Comparison of ENCODE assay signal across 20 mouse cellular contexts in genomic region chr8:122014606-122015005, GRCm38 (mm10).
DNase-seq lines count a peak whose midpoint lies in the region; ATAC-seq lines count a peak whose summit lies in the region.
"Had no signal": no experiment of that assay in that cellular context is flagged by ENCODE, and none has a peak within 500 bp of the region (broad histone marks: within the 10 kb centered on the region; RNA-seq: fewer than 3 reads in every experiment).

No protein-coding gene starts in this region.

- no peak overlapping the region for H3K9ac ChIP-seq in heart, embryonic 12.5 days
- H3K9ac ChIP-seq in midbrain, embryonic 13.5 days (replicated peaks) = no peak overlapping the region
- H3K9ac ChIP-seq: heart, embryonic 13.5 days; hindbrain, embryonic 12.5 days; intestine, embryonic 15.5 days had no signal

- peaks cover 47% of the 10 kb centered on the region for H3K36me3 ChIP-seq in heart, embryonic 10.5 days
- H3K36me3 ChIP-seq in heart, embryonic 12.5 days = peaks cover 38% of the 10 kb centered on the region
- H3K36me3 ChIP-seq in midbrain, embryonic 10.5 days = peaks cover 92% of the 10 kb centered on the region
- peaks cover 58% of the 10 kb centered on the region for H3K36me3 ChIP-seq in midbrain, embryonic 13.5 days

- ATAC-seq in heart, embryonic 12.5 days (ENCODE audit: insufficient number of reproducible peaks, low FRiP score) = no peak
- no peak for ATAC-seq in midbrain, embryonic 13.5 days
- ATAC-seq: forebrain, embryonic 14.5 days; hindbrain, embryonic 16.5 days; intestine, embryonic 15.5 days had no signal

- H3K4me1 ChIP-seq in heart, embryonic 10.5 days = peaks cover 77% of the 10 kb centered on the region
- H3K4me1 ChIP-seq in heart, embryonic 12.5 days (replicated peaks) = peaks cover 74% of the 10 kb centered on the region
- peaks cover 18% of the 10 kb centered on the region for H3K4me1 ChIP-seq in midbrain, embryonic 10.5 days
- no peaks in the 10 kb centered on the region for H3K4me1 ChIP-seq in midbrain, embryonic 13.5 days (replicated peaks)

- no peaks in the 10 kb centered on the region for H3K27me3 ChIP-seq in heart, embryonic 10.5 days (ENCODE audit: insufficient read depth, poor library complexity, severe bottlenecking)
- H3K27me3 ChIP-seq in heart, embryonic 12.5 days (replicated peaks) = no peaks in the 10 kb centered on the region
- no peaks in the 10 kb centered on the region for H3K27me3 ChIP-seq in midbrain, embryonic 10.5 days (ENCODE audit: low read depth, poor library complexity, severe bottlenecking)
- H3K27me3 ChIP-seq in midbrain, embryonic 13.5 days = no peaks in the 10 kb centered on the region
- H3K27me3 ChIP-seq: CH12.LX; heart, embryonic 13.5 days; hindbrain, embryonic 12.5 days; intestine, embryonic 15.5 days had no signal

- peak overlapping the region; percentile 4; the same call in 1 of the 2 replicates for H3K27ac ChIP-seq in heart, embryonic 10.5 days
- no peak overlapping the region for H3K27ac ChIP-seq in heart, embryonic 12.5 days (ENCODE audit: poor library complexity, severe bottlenecking)
- 0 out of 2 replicates have a peak overlapping the region, but pooled peaks have one; percentile 23 for H3K27ac ChIP-seq in midbrain, embryonic 10.5 days (replicated peaks)
- no peak overlapping the region for H3K27ac ChIP-seq in midbrain, embryonic 13.5 days
- H3K27ac ChIP-seq: embryonic facial prominence, embryonic 10.5 days; heart, adult 2 months; heart, embryonic 13.5 days; hindbrain, embryonic 12.5 days; intestine, embryonic 15.5 days had no signal

- H3K9me3 ChIP-seq in heart, embryonic 10.5 days = no peaks in the 10 kb centered on the region
- H3K9me3 ChIP-seq in heart, embryonic 12.5 days (replicated peaks) = no peaks in the 10 kb centered on the region
- H3K9me3 ChIP-seq in midbrain, embryonic 10.5 days (replicated peaks) = no peaks in the 10 kb centered on the region
- H3K9me3 ChIP-seq in midbrain, embryonic 13.5 days = no peaks in the 10 kb centered on the region
- H3K9me3 ChIP-seq: embryonic facial prominence, embryonic 10.5 days; heart, embryonic 13.5 days; hindbrain, embryonic 12.5 days; intestine, embryonic 15.5 days had no signal

- no peak for DNase-seq in heart, embryonic 10.5 days (ENCODE audit: low spot score)
- DNase-seq in midbrain, embryonic 10.5 days (ENCODE audit: low spot score) = no peak
- peak; percentile 30 for DNase-seq in brain, embryonic 18.5 days (ENCODE audit: low read depth, low spot score)
- DNase-seq in urinary bladder, postnatal 14 days (ENCODE audit: low spot score) = no peak
- DNase-seq: adrenal gland, postnatal 10 days; cerebellum, adult 18-20 months; cerebellum, adult 9-11 months; cerebellum, postnatal 36 days; gastrocnemius, postnatal 14 days; heart, adult 2 months; heart, postnatal 36 days had no signal

- H3K4me3 ChIP-seq in heart, embryonic 10.5 days = no peak overlapping the region
- H3K4me3 ChIP-seq in heart, embryonic 12.5 days = no peak overlapping the region
- no peak overlapping the region for H3K4me3 ChIP-seq in midbrain, embryonic 10.5 days
- H3K4me3 ChIP-seq in midbrain, embryonic 13.5 days (replicated peaks) = no peak overlapping the region
- H3K4me3 ChIP-seq: embryonic facial prominence, embryonic 10.5 days; heart, adult 2 months; heart, embryonic 13.5 days; hindbrain, embryonic 12.5 days; intestine, embryonic 15.5 days had no signal

- H3K4me2 ChIP-seq in heart, embryonic 12.5 days = no peak overlapping the region
- no peak overlapping the region for H3K4me2 ChIP-seq in midbrain, embryonic 13.5 days (replicated peaks)
- H3K4me2 ChIP-seq: heart, embryonic 13.5 days; hindbrain, embryonic 12.5 days; intestine, embryonic 15.5 days had no signal

- 44% methylated on average over 3 of the region's 3 CpGs for WGBS in heart, embryonic 10.5 days
- WGBS in heart, embryonic 12.5 days = 49% methylated on average over 3 of the region's 3 CpGs
- WGBS in midbrain, embryonic 10.5 days = 74% methylated on average over 3 of the region's 3 CpGs
- WGBS in midbrain, embryonic 13.5 days = 49% methylated on average over 3 of the region's 3 CpGs

Comparison
In these comparisons a context has a peak if more than half of its experiments do, and no peak if none do; other contexts are left out.
1. H3K27ac ChIP-seq: peak in heart, embryonic 10.5 days (single experiment) and midbrain, embryonic 10.5 days (single experiment); none in heart, embryonic 12.5 days (single experiment) and midbrain, embryonic 13.5 days (single experiment).